Mouse (Mus musculus): Measurements from ENCODE around the gene March7. TPM values are rescaled to one million over a fixed set of nuclear protein-coding genes. Genes with fewer than 3 reads are reported as not detected.

March7 gene
- polyA plus RNA-seq, 1 experiment from 2014 or later, result 53.5 TPM

DNA sequence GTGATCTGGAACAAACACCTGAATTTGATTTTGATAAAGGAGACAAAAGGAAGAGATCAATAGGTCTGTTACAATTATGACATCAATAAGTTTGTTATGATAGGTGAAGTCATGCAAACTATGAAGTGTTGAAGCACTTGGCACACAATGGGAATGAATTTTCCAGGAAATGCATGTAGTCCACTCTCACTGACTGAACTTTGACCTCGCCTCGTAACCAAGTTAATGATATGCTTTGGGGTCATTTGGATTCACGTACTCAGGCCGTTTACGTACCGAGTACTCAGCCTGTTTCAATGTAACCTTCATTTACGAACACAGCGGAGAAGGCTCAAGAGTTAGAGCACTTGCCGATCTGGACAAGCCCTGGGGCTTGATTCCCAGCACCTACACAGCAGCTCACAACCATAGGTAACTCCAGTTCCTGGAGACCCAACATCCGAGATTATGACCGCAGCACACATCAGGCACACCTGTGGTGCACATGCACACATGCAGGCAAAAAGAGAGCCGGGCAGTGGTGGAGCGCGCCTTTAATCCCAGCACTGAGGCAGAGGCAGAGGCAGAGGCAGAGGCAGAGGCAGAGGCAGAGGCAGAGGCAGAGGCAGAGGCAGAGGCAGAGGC lies 60.3 kb downstream of the March7 start:
- 73% methylated on average over 14 of the region's 14 CpGs for WGBS
- Histone ChIP-seq H3K27ac (ENCODE audit: low read depth, low read length) (peak overlapping the region; percentile 28; the same call in 1 of the 2 replicates), H3K9ac (ENCODE audit: low read depth, low read length) (no peak overlapping the region), H3K4me1 (replicated peaks; ENCODE audit: control insufficient read depth, insufficient read depth, low read length) (no peaks in the 10 kb centered on the region), H3K4me2 (replicated peaks; ENCODE audit: low read depth) (no peak overlapping the region), H3K4me3 (ENCODE audit: low read depth, low read length) (no peak overlapping the region), H3K9me3 (ENCODE audit: control insufficient read depth) (no peaks in the 10 kb centered on the region), H3K27me3 (replicated peaks; ENCODE audit: control insufficient read depth, insufficient read depth, low read length) (no peaks in the 10 kb centered on the region), H3K36me3 (ENCODE audit: control insufficient read depth, insufficient read depth) (0 out of 2 replicates have a peak, but pooled peaks cover 5% of the 10 kb centered on the region)
- ATAC-seq, result peak; percentile 87
- TF ChIP-seq CTCF (IDR thresholded peaks at IDR 0.05; ENCODE audit: low read depth), result no peak

DNA sequence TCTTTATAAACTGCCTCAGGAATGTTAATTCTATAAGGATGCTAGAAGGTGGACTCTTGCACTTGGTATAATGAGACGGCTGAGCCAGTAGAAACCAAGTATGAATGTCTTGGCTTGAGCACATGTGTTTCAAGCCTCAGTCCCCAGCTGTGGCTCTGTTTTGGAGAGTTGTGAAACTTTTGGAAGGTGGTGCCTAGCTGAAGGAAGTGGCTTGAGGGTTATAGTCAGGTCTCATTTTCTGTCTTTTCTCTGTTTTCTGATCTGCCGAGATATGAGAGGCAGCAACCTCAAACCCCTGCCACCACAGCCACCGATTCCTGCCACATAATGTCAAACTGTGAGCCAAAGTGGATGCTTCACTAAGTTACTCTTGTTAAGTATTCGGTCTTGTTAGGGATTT lies 68.9 kb downstream of the March7 start:
- no peak overlapping the region for H3K4me3 ChIP-seq (ENCODE audit: low read depth, low read length)
- no peaks in the 10 kb centered on the region for H3K27me3 ChIP-seq (replicated peaks; ENCODE audit: control insufficient read depth, insufficient read depth, low read length)
- H3K36me3 ChIP-seq (ENCODE audit: control insufficient read depth, insufficient read depth), result no peaks in the 10 kb centered on the region
- WGBS, result 93% methylated on average over 4 of the region's 4 CpGs
- H3K4me2 ChIP-seq (replicated peaks; ENCODE audit: low read depth), result no peak overlapping the region
- no peak for ATAC-seq
- no peak for TF ChIP-seq CTCF (IDR thresholded peaks at IDR 0.05; ENCODE audit: low read depth)
- H3K27ac ChIP-seq (ENCODE audit: low read depth, low read length), result no peak overlapping the region
- no peaks in the 10 kb centered on the region for H3K9me3 ChIP-seq (ENCODE audit: control insufficient read depth)
- 0 out of 2 replicates have a peak, but pooled peaks cover 1% of the 10 kb centered on the region for H3K4me1 ChIP-seq (replicated peaks; ENCODE audit: control insufficient read depth, insufficient read depth, low read length)
- no peak overlapping the region for H3K9ac ChIP-seq (ENCODE audit: low read depth, low read length)

DNA sequence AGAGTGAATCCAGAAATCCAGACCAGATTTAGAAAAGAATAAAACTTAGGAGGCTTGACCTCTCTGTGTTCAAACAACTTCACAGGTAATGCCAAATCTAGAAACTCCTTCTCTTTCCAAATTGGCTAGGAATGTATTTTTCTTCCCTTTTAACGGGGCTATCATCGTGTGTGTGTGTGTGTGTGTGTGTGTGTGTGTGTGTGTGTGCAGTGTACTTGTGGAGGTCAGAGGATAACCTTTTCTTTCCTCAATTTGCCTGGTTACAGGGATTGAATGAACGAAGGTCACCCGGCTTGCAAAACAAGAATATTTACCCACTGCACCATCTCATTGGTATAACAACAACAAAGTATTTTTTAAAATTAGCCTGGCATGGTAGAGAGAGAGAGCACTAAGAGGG lies 72.9 kb downstream of the March7 start:
- Histone ChIP-seq H3K9ac (ENCODE audit: low read depth, low read length) (no peak overlapping the region), H3K4me1 (replicated peaks; ENCODE audit: control insufficient read depth, insufficient read depth, low read length) (0 out of 2 replicates have a peak, but pooled peaks cover 4% of the 10 kb centered on the region), H3K9me3 (ENCODE audit: control insufficient read depth) (0 out of 2 replicates have a peak, but pooled peaks cover 2% of the 10 kb centered on the region), H3K27me3 (replicated peaks; ENCODE audit: control insufficient read depth, insufficient read depth, low read length) (no peaks in the 10 kb centered on the region), H3K27ac (ENCODE audit: low read depth, low read length) (no peak overlapping the region), H3K4me2 (replicated peaks; ENCODE audit: low read depth) (peak overlapping the region; percentile 92), H3K4me3 (ENCODE audit: low read depth, low read length) (no peak overlapping the region), H3K36me3 (ENCODE audit: control insufficient read depth, insufficient read depth) (no peaks in the 10 kb centered on the region)
- TF ChIP-seq CTCF (IDR thresholded peaks at IDR 0.05; ENCODE audit: low read depth), result no peak
- 65% methylated on average over 4 of the region's 4 CpGs for WGBS
- ATAC-seq, result no peak

DNA sequence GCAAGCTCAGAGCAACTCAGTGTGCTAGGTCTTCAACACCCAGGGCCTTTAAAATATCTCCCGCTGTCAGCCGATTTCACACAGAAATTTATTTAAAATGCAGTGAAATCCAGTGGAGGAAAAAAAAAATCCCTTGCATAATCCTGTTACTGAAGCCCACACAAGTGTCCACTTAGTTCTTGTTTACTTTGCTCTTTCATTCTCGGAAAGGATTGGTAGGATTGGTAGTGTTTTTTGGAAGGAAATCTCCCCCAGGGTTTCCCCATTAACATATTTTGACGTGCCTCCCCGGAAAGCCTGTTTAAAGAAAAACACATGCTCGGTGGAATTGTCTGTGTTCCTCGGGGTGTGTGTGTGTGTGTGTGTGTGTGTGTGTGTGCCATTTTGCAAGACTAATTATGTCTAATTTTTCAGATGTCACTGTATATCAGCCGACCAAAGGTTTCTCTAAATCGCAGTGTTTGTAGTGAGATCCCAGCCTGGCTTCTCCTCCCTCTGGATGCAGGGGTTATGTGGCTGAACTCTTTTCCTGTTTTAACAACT lies 73.6 kb downstream of the March7 start:
- peak overlapping the region; percentile 92 for H3K4me2 ChIP-seq (replicated peaks; ENCODE audit: low read depth)
- 0 out of 2 replicates have a peak, but pooled peaks cover 4% of the 10 kb centered on the region for H3K4me1 ChIP-seq (replicated peaks; ENCODE audit: control insufficient read depth, insufficient read depth, low read length)
- peak overlapping the region; percentile 53 for H3K4me3 ChIP-seq (ENCODE audit: low read depth, low read length)
- no peak for ATAC-seq
- H3K36me3 ChIP-seq (ENCODE audit: control insufficient read depth, insufficient read depth), result no peaks in the 10 kb centered on the region
- WGBS, result 21% methylated on average over 9 of the region's 9 CpGs
- H3K27ac ChIP-seq (ENCODE audit: low read depth, low read length), result peak overlapping the region; percentile 89
- no peak for TF ChIP-seq CTCF (IDR thresholded peaks at IDR 0.05; ENCODE audit: low read depth)
- peak overlapping the region; percentile 51 for H3K9ac ChIP-seq (ENCODE audit: low read depth, low read length)
- 0 out of 2 replicates have a peak, but pooled peaks cover 2% of the 10 kb centered on the region for H3K9me3 ChIP-seq (ENCODE audit: control insufficient read depth)
- H3K27me3 ChIP-seq (replicated peaks; ENCODE audit: control insufficient read depth, insufficient read depth, low read length), result no peaks in the 10 kb centered on the region

DNA sequence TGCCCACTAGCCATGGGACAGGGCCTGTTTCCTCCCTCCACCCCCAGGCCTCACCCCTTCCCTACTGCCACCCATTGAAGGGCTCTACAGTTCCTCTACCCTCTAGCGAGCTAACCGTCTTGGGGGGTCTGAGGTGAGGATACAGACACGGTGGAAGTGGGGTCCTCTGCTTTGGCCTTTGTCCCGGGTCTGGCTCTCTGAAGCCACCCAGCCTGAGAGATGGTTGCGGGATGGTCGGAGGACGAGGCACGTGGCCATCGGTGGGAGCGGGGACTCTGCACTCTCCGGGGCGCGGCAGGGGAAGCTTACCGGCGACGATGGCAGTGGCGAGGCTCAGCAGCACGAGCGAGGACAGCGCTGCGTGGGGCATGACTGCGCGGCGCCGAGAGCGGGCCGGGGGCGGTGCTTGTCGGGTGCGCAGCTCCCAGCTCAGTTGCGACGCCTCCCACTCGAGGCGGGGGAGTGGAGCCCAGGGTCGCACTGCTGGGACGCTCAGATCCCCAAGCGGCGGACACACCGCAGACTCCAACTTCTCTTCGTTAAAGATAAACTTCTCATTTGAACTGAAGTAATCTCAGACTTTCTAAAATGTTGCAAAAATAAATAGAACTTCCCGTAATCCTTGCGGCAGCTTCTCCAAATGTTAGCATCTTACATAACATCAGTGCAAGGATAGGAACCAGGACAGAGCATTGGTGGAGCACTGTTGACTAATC lies 74.2 kb downstream of the March7 start:
- TF ChIP-seq CTCF (IDR thresholded peaks at IDR 0.05; ENCODE audit: low read depth), result no peak
- Histone ChIP-seq H3K4me3 (ENCODE audit: low read depth, low read length) (peak overlapping the region; percentile 53), H3K4me1 (replicated peaks; ENCODE audit: control insufficient read depth, insufficient read depth, low read length) (0 out of 2 replicates have a peak, but pooled peaks cover 4% of the 10 kb centered on the region), H3K9me3 (ENCODE audit: control insufficient read depth) (0 out of 2 replicates have a peak, but pooled peaks cover 2% of the 10 kb centered on the region), H3K4me2 (replicated peaks; ENCODE audit: low read depth) (peak overlapping the region; percentile 92), H3K9ac (ENCODE audit: low read depth, low read length) (peak overlapping the region; percentile 51), H3K27me3 (replicated peaks; ENCODE audit: control insufficient read depth, insufficient read depth, low read length) (no peaks in the 10 kb centered on the region), H3K36me3 (ENCODE audit: control insufficient read depth, insufficient read depth) (no peaks in the 10 kb centered on the region), H3K27ac (ENCODE audit: low read depth, low read length) (peak overlapping the region; percentile 89)
- peak; percentile 79 for ATAC-seq
- 0% methylated on average over 42 of the region's 42 CpGs for WGBS

DNA sequence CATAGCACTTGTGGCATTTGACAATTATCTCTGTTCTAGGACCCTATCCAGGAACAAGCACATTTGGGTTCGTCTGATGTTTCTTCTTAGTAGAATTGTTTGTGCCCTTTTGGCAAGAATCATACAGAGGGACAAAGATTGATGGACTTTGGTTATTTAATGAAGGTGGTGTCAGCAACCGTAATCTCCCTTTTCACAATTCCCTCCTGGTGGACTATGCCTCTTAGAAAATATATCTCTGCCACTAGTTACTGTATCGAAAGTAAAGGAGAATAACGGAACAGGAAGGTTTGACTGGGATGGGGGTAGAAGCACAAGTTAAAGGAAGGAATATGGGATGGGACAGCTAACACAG lies 74.8 kb downstream of the March7 start, which contains the start of gene Cd302:
Cd302 (minus strand) TSS at position 22 of the 355 bp plus-strand sequence.
- no peaks in the 10 kb centered on the region for H3K27me3 ChIP-seq (replicated peaks; ENCODE audit: control insufficient read depth, insufficient read depth, low read length)
- H3K9ac ChIP-seq (ENCODE audit: low read depth, low read length), result peak within 1 kb of the TSS; percentile 51
- peak; percentile 77 for ATAC-seq
- peak within 1 kb of the TSS; percentile 53 for H3K4me3 ChIP-seq (ENCODE audit: low read depth, low read length)
- 10% methylated on average over 4 of the region's 4 CpGs for WGBS
- TF ChIP-seq CTCF (IDR thresholded peaks at IDR 0.05; ENCODE audit: low read depth), result 0 out of 2 replicates have a peak, but pooled peaks have one; percentile 2
- H3K9me3 ChIP-seq (ENCODE audit: control insufficient read depth), result 0 out of 2 replicates have a peak, but pooled peaks cover 2% of the 10 kb centered on the region
- H3K4me1 ChIP-seq (replicated peaks; ENCODE audit: control insufficient read depth, insufficient read depth, low read length), result 0 out of 2 replicates have a peak, but pooled peaks cover 4% of the 10 kb centered on the region
- H3K4me2 ChIP-seq (replicated peaks; ENCODE audit: low read depth), result peak within 1 kb of the TSS; percentile 92
- peak within 1 kb of the TSS; percentile 89 for H3K27ac ChIP-seq (ENCODE audit: low read depth, low read length)
- no peaks in the 10 kb centered on the region for H3K36me3 ChIP-seq (ENCODE audit: control insufficient read depth, insufficient read depth)

All from intestine, postnatal 0 days (tissue).